Mouse (Mus musculus): Measurements from ENCODE around the gene Errfi1.

DNA sequence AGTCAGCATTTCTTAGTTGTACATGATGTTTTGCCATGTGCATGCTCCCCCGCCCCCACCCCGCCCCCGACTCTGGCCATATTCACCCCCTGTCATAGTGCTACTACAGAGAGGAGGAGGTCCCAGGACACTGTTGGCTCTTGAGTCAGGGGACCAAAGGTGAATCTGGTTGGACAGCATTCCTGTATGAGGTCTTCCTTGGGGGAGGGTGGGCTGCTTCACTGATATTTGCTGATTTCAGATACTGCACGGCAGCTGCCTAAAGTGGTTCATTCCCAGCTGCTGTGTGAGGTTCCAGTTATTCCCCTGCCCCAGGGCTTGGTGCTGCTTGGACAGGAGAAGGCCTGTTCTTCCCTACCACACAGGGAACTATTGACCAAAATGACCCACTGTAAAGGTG, 34.8 kb downstream of the Errfi1 start:
- no peak for TF ChIP-seq TAL1 (IDR thresholded peaks at IDR 0.05; ENCODE audit: low read length)
- no peak for TF ChIP-seq GATA1 (IDR thresholded peaks at IDR 0.05; ENCODE audit: low read length)
